Mouse (Mus musculus): Measurements from ENCODE around the gene Pkp4.
"Not testable (repeated sequence)": the region's sequence is repeated elsewhere in the genome, so short reads cannot be mapped to it uniquely, and the experiment has no call there.

Pkp4 gene

DNA sequence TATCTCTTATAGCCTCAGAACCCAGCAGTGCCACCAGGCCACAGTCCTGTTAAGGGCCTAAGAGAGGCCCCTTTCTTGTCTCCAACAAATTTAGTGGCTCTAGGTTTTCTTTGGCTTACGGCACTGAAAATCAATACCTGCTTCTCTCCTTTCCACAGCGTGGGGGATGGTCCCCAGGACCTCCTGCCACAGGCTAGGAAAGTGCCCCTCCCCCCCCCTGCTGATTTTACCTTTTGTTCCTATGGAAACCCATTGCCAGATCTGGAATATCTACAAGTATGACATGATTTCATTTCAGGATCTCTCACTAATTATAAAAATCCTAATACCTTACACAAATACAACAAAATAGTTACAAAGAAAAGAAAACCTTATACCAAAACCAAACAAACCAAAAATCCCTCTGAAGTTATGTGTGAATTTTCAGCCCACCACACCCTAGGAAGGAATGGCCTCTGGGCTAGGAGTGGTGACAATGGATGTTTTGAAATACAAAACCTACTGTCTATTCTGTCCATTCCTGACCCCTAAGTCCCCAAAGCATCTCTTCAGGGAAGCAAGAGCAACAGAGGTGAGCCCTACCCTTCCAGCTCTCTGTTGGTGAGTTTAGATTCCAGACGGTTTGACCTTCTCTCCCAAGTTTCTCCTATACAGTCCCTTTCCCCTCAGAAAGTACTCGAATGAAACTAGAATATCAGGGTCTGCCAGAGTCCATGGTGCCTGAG is 224.7 kb downstream of the Pkp4 start:
- DNase-seq = no peak

DNA sequence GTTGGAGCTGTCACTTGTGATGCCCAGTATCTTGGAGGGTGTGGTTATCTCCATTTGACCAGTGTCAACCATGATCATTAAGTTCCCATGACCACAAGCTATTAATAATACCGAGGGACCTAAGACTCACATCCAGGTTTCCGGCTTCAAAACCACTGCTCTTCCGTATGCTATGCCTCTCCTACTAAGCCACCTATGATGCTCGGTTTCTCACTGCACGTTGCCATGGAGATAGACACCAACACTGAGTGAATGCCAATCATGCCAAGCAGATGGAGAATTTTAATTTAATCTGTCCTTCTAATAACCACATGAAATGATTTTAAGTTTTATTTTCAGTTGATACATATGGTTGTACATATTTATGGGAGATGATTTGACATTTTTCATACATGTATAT is 229.3 kb downstream of the Pkp4 start:
- DNase-seq = no peak

DNA sequence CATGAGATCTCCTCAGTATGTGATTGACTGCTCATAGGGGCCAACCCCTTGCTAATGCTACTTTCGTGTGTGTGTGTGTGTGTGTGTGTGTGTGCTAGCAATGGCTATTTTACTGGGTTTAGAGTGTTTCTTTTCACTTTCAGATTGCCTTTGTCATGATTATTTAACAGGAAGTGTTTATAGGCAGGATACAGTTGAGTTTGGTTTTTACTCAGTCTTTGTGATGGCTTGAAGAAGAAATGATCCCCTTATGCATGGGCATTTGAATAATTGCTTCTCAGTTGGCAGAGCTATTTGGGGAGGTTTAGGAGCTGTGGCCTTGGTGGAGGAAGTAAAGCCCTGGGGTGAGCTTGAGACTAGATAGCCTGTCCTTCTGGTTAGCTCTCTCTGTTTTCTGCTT is 232.5 kb downstream of the Pkp4 start:
- DNase-seq = no peak

DNA sequence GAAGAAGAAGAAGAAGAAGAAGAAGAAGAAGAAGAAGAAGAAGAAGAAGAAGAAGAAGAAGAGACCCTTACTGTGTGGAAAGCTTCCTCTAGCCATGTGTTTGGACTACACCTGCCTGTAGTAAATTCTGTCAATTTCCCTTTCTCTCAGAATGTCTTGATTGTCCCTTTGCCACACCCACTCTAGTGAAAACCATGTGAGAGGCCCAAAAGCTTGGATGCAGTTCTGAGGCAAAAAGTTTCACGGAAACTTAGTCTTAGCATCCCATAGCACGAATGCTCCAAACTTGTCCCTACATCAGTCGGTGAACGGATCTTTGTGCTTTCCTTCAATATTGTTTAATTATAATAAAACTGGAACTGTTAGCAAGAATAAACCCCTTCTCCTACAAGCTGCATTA is 234.0 kb downstream of the Pkp4 start:
- DNase-seq = no peak

DNA sequence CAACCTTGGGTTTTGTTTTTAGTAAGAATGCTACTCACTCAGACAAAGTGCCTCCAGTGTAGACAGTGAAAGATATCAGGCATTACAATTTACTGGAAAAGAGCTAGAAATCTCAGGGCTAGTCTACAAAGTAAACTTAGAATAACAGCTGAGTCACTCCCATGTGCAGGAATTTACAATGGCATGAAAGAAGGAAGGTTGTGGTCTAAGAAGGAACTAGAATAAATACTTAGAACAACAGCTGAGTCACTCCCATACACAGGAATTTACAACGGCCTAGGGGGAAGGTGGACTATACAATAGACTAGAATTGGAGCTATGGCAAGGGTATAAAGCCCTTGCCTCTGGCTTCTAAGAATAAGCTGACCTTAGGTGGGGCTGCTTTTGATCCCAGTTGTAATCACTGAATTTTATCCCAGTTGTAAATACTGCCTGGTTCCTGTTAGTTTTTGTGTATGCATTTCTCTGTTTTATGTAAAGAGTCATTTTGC is 234.6 kb downstream of the Pkp4 start:
- not testable (repeated sequence) for DNase-seq

DNA sequence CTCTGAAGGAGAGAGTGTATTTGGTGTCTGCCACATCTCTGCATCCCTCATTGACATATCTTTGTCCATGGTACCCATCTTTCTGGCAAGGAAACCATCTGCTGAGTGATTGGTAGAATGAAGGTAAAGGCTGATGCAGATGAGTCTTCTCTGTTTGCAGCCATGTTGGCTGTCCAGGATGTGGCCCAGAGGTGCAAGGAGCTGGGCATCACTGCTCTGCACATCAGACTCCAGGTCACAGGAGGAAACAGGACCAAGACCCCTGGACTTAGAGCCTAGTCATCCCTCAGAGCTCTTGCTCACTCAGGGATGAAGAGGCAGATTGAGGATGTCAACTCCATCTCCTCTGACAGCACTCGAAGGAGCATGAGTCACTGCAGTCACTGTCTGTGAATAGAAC is 235.9 kb downstream of the Pkp4 start:
- DNase-seq = no peak

DNA sequence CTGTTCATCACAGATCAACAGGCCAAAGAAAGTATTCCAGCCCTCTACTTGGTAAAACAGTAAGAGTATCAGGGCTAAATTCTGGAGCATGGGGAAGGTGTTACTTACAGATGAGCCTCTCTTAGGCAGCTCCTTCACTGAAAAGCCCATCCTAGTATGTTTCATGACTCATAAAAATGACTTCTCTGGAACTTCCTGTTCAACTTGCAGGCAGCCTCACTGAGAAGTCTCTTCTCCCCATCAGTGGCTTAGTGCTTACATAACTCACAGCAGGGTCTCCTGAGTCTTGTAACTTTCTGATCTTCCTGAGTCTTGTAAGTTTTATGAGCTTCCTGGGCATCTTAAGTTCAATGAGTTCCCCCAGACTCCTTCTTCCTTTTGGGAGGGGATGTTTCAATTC is 236.9 kb downstream of the Pkp4 start:
- no peak for DNase-seq

DNA sequence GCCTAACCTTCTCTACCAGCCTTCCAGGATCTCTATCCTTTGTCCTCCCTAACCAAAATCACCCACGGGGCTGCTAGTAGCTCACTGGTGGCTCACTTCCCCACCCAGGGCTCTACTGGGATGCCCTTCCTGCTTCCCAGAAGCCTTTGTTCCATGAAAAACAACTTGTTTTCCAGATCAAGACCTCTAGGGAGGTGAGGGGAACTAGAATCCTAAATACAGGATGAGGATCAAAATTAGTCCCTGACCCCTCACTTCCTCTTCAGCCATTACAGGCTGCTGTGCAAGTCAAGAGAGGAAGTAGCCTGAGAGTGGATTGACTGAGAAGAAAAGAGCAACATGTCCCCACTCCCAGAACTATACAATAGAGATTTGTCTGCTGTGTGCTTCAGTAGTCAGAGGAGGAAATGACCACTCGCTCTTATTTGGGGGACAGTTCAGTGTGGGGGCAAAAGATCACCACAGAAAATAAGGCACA is 240.3 kb downstream of the Pkp4 start:
- DNase-seq = no peak

DNA sequence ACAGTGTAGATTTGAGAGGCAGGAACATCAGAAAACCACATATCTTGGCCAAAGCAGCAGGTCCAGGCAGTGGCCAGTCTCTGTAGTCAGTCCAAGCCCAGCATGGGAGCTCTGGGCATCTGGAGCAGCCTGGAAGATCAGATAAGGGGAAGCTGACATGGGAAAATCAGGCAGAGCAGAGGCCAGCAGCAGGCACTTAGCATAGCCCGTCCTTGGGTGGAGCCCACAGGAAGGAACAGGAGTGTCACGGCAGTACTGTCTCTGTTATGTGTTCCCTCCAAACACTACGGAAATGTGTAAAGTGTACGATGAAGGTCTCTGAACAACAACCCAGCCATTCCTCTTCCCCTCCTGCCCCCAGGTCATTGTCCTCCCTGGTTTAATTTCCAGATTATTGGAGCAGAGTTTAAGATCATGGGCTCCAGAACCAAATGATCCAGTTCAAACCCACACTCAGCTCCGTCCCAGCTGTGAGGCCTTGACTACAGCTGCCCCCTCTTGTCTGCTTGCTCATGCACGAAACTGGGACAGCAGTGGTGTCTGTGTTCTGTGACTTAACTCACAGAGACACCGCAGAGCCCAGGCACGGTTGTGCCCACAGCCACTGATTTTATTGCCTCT is 241.3 kb downstream of the Pkp4 start:
- DNase-seq = peak in 1 of 2 experiments; percentile 42

DNA sequence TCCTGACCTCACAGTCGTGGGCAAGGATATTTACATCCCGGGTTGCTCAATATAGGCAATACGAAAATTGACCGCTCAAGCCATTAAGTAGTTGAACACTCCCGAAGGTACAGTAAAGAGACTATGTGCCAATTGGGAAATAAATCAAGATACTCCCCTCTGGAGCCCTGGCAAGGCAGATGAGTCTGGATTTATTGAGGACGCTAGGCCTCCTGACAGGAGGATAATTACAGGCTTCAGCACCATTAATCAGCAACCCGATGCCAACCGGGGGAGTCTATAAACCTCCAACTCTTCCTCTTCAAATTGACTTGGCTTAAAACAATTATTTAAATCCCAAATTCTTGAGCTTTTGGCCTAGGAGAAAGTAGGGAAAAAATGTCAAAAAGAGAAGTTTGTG is 243.4 kb downstream of the Pkp4 start:
- DNase-seq = peak in 1 of 2 experiments; percentile 48
